Mouse (Mus musculus) natural killer cell, adult 2 months (primary cell): ENCODE data around the gene Acap2.

ENCODE experiments used
- DNase-seq, 2 experiments: peaks; one replicate each; pipeline ENCODE4 v3.0.0; 2022; ENCODE audit warnings: low spot score in 2 of 2

The Acap2 gene

GRCm38 (mm10) chr16:31167934-31168333 is 33.1 kb downstream of the Acap2 start:
- no peak for DNase-seq

- no peak for DNase-seq
These were observed 33.8 kb downstream of the Acap2 start for GRCm38 (mm10) chr16:31167017-31167887.

- no peak for DNase-seq
These were observed 35.1 kb downstream of the Acap2 start for GRCm38 (mm10) chr16:31165907-31166306.

- no peak for DNase-seq
These were observed 35.6 kb downstream of the Acap2 start for GRCm38 (mm10) chr16:31165467-31165866.

GRCm38 (mm10) chr16:31164125-31164524 is 36.9 kb downstream of the Acap2 start:
- no peak for DNase-seq

- no peak for DNase-seq
These were observed 40.6 kb downstream of the Acap2 start for GRCm38 (mm10) chr16:31160486-31160885.

GRCm38 (mm10) chr16:31159491-31159890 is 41.6 kb downstream of the Acap2 start:
- DNase-seq, result no peak

- no peak for DNase-seq
These were observed 51.2 kb downstream of the Acap2 start for GRCm38 (mm10) chr16:31149841-31150240.

- peak; percentile 20 to 54 for DNase-seq
These were observed 52.2 kb downstream of the Acap2 start for GRCm38 (mm10) chr16:31148891-31149290.

GRCm38 (mm10) chr16:31147766-31148165 is 53.3 kb downstream of the Acap2 start:
- no peak for DNase-seq

GRCm38 (mm10) chr16:31141916-31142315 is 59.1 kb downstream of the Acap2 start:
- DNase-seq, result no peak

GRCm38 (mm10) chr16:31136616-31137253 is 64.3 kb downstream of the Acap2 start:
- no peak for DNase-seq

- no peak for DNase-seq
These were observed 65.5 kb downstream of the Acap2 start for GRCm38 (mm10) chr16:31135519-31135918.

GRCm38 (mm10) chr16:31131531-31131930 is 69.5 kb downstream of the Acap2 start:
- DNase-seq, result no peak

- no peak for DNase-seq
These were observed 72.9 kb downstream of the Acap2 start for GRCm38 (mm10) chr16:31128116-31128515.

- no peak for DNase-seq
These were observed 76.1 kb downstream of the Acap2 start for GRCm38 (mm10) chr16:31124991-31125390.

GRCm38 (mm10) chr16:31121612-31122011 is 79.4 kb downstream of the Acap2 start:
- no peak for DNase-seq

- DNase-seq, result no peak
These were observed 87.4 kb downstream of the Acap2 start for GRCm38 (mm10) chr16:31113596-31113995.

- DNase-seq, result no peak
These were observed 99.7 kb downstream of the Acap2 start for GRCm38 (mm10) chr16:31101352-31101751.

GRCm38 (mm10) chr16:31099906-31100305 is 101.1 kb downstream of the Acap2 start:
- DNase-seq, result no peak

GRCm38 (mm10) chr16:31094036-31094435 is 107.0 kb downstream of the Acap2 start:
- DNase-seq, result no peak

GRCm38 (mm10) chr16:31093186-31093585 is 107.9 kb downstream of the Acap2 start:
- DNase-seq, result no peak

- no peak for DNase-seq
These were observed 119.2 kb downstream of the Acap2 start for GRCm38 (mm10) chr16:31081891-31082290.
